Mouse (Mus musculus): ENCODE data around the gene Wfdc11. TPM values are rescaled to one million over a fixed set of nuclear protein-coding genes. Genes with fewer than 3 reads are reported as not detected.

Wfdc11 gene
- total RNA-seq, 2 experiments from 2014 or later: not detected

- Histone ChIP-seq H3K27ac (no peak overlapping the region), H3K4me3 (no peak overlapping the region)
- no peak for TF ChIP-seq CTCF (IDR thresholded peaks at IDR 0.05)
- intact Hi-C loops (cut with DNase I): loop anchor here (5.0 kb wide), 1 partner anchor 50 kb away; no protein-coding TSS in a partner anchor
- DNase-seq: no peak
These were observed 3.2 kb upstream of the Wfdc11 start for GRCm38 (mm10) chr2:164676916-164677685.

GRCm38 (mm10) chr2:164676103-164676502, 2.2 kb upstream of the Wfdc11 start:
- H3K4me3 ChIP-seq: no peak overlapping the region
- intact Hi-C loops (cut with DNase I): loop anchor here (5.0 kb wide), 1 partner anchor 51 kb away; no protein-coding TSS in a partner anchor
- peak; percentile 12; the same call in 1 of the 2 replicates for TF ChIP-seq CTCF (IDR thresholded peaks at IDR 0.05)
- H3K27ac ChIP-seq: no peak overlapping the region
- DNase-seq: no peak

- Histone ChIP-seq H3K4me3 (no peak overlapping the region), H3K27ac (no peak overlapping the region)
- DNase-seq: no peak
- intact Hi-C loops (cut with DNase I): no loop called here
- no peak for TF ChIP-seq CTCF (IDR thresholded peaks at IDR 0.05)
These were observed 2.9 kb downstream of the Wfdc11 start for GRCm38 (mm10) chr2:164670938-164671337.

GRCm38 (mm10) chr2:164670261-164670660, 3.6 kb downstream of the Wfdc11 start:
- no peak for DNase-seq
- Histone ChIP-seq H3K27ac (no peak overlapping the region), H3K4me3 (no peak overlapping the region)
- no peak for TF ChIP-seq CTCF (IDR thresholded peaks at IDR 0.05)
- intact Hi-C loops (cut with DNase I): no loop called here

GRCm38 (mm10) chr2:164664851-164665250, 9.0 kb downstream of the Wfdc11 start:
- intact Hi-C loops (cut with DNase I): no loop called here
- DNase-seq: no peak
- no peak for TF ChIP-seq CTCF (IDR thresholded peaks at IDR 0.05)

GRCm38 (mm10) chr2:164656483-164656882, 17.4 kb downstream of the Wfdc11 start, which contains the start of gene Wfdc9:
Wfdc9 (minus strand) TSS chr2:164656583.
- intact Hi-C loops (cut with DNase I): no loop called here
- no peak for DNase-seq
- no peak for TF ChIP-seq CTCF (IDR thresholded peaks at IDR 0.05)
- Histone ChIP-seq H3K27ac (no peak within 1 kb of the TSS), H3K4me3 (no peak within 1 kb of the TSS)

More at GRCm38 (mm10) chr2:164664851-164665250, 9.0 kb downstream of the Wfdc11 start:
- Histone ChIP-seq H3K27ac (no peak overlapping the region), H3K4me3 (no peak overlapping the region)

- Histone ChIP-seq H3K27ac (no peak within 1 kb of the TSS), H3K4me3 (no peak within 1 kb of the TSS)
- peak; percentile 75 for TF ChIP-seq CTCF (IDR thresholded peaks at IDR 0.05)
- peak; percentile 28 for DNase-seq
- intact Hi-C loops (cut with DNase I): no loop called here
These were observed 18.0 kb downstream of the Wfdc11 start, which contains the start of gene Wfdc10 for GRCm38 (mm10) chr2:164655858-164656257. Wfdc10 (plus strand) TSS chr2:164656046.

GRCm38 (mm10) chr2:164641881-164642673, 31.8 kb downstream of the Wfdc11 start:
- intact Hi-C loops (cut with DNase I): no loop called here
- no peak for TF ChIP-seq CTCF (IDR thresholded peaks at IDR 0.05)
- H3K4me3 ChIP-seq: no peak overlapping the region
- no peak for DNase-seq
- no peak overlapping the region for H3K27ac ChIP-seq

- intact Hi-C loops (cut with DNase I): no loop called here
- Histone ChIP-seq H3K27ac (no peak overlapping the region), H3K4me3 (no peak overlapping the region)
- TF ChIP-seq CTCF (IDR thresholded peaks at IDR 0.05): no peak
- no peak for DNase-seq
These were observed 32.8 kb downstream of the Wfdc11 start for GRCm38 (mm10) chr2:164641129-164641528.

GRCm38 (mm10) chr2:164638696-164639095, 35.2 kb downstream of the Wfdc11 start, which contains the start of gene Wfdc16:
Wfdc16 (minus strand) TSS chr2:164638796.
- intact Hi-C loops (cut with DNase I): no loop called here
- no peak for DNase-seq
- no peak for TF ChIP-seq CTCF (IDR thresholded peaks at IDR 0.05)
- Histone ChIP-seq H3K4me3 (no peak within 1 kb of the TSS), H3K27ac (no peak within 1 kb of the TSS)

GRCm38 (mm10) chr2:164635266-164635665, 38.6 kb downstream of the Wfdc11 start:
- no peak for TF ChIP-seq CTCF (IDR thresholded peaks at IDR 0.05)
- no peak overlapping the region for H3K27ac ChIP-seq
- no peak overlapping the region for H3K4me3 ChIP-seq
- no peak for DNase-seq
- intact Hi-C loops (cut with DNase I): no loop called here

- DNase-seq: no peak
- intact Hi-C loops (cut with DNase I): no loop called here
- no peak for TF ChIP-seq CTCF (IDR thresholded peaks at IDR 0.05)
- Histone ChIP-seq H3K27ac (no peak overlapping the region), H3K4me3 (no peak overlapping the region)
These were observed 52.1 kb downstream of the Wfdc11 start for GRCm38 (mm10) chr2:164621775-164622174.

GRCm38 (mm10) chr2:164619050-164619449, 54.8 kb downstream of the Wfdc11 start:
- H3K4me3 ChIP-seq: no peak overlapping the region
- no peak overlapping the region for H3K27ac ChIP-seq
- no peak for DNase-seq
- TF ChIP-seq CTCF (IDR thresholded peaks at IDR 0.05): no peak
- intact Hi-C loops (cut with DNase I): no loop called here
